8 mouse cellular contexts compared by ENCODE assay signal in the genomic region with DNA sequence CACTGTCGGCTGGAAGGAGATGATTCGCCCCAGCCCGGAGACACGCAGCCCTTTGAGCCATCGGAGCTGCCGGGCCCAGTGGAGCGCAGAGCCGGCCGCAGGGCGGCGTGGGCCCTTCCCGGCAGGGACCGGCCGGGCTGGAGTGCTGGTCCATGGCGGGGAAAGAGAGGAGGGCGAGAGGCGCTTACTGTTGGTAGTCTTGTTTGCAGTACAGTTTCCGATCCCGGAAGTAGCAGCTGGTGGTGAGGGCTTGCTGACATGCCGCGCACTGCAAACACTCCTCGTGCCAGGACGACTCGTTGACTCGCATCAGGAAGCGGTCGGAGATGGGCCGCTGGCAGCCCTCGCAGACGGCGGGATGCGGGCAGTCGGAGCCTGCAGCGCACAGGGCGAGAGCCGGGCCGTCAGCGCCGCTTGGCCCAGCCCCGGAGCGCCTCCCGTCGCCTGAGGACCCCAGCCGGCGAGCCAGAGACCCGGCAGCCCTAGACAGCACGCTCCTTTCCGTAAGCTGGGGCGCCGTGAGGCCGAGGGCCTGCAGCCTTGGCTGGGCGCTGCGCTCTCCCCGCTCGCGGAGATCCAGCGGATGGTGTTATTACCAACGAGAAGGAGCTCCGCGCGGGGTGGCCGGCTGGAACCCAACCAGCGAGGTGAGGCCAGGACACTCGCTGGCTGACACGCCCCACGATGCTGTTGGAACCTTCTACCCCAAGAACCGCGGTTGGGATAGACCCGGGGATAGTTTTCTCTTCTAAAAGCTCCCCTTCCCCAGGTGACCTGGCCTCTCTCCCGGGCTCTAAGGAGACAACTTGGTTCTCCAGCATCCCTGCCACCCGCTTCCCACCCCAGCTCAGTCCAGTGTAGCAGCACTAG. TPM values are rescaled to one million over a fixed set of nuclear protein-coding genes. Genes with fewer than 3 reads are reported as not detected.
DNase-seq lines count a peak whose midpoint lies in the region; ATAC-seq and TF ChIP-seq lines count a peak whose summit lies in the region.

No protein-coding gene starts in this region.

- no peaks in the 10 kb centered on the region for H3K4me1 ChIP-seq in heart, adult 2 months (ENCODE audit: control insufficient read depth, insufficient read depth, low read length)
- H3K4me1 ChIP-seq in forebrain, embryonic 10.5 days, result peaks cover 67% of the 10 kb centered on the region
- H3K4me1 ChIP-seq in intestine, embryonic 16.5 days (ENCODE audit: control insufficient read depth, insufficient read depth, low read length), result peaks cover 25% of the 10 kb centered on the region

- WGBS in heart, adult 2 months, result 1% methylated on average over 70 of the region's 71 CpGs
- under 1% methylated on average over 71 of the region's 71 CpGs for WGBS in forebrain, embryonic 10.5 days
- under 1% methylated on average over 71 of the region's 71 CpGs for WGBS in intestine, embryonic 16.5 days

- no peak for TF ChIP-seq POLR2A in heart, adult 2 months (IDR thresholded peaks at IDR 0.05; ENCODE audit: insufficient read depth, low read depth, low read length)

- H3K4me2 ChIP-seq in intestine, embryonic 16.5 days (ENCODE audit: low read depth, low read length), result peak overlapping the region; percentile 42

- peak; percentile 29; the same call in 1 of the 2 replicates for ATAC-seq in intestine, embryonic 16.5 days

- no peak overlapping the region for H3K9ac ChIP-seq in heart, adult 2 months (ENCODE audit: low read depth, low read length)
- no peak overlapping the region for H3K9ac ChIP-seq in intestine, embryonic 16.5 days (ENCODE audit: low read depth, low read length)

- TF ChIP-seq CTCF in heart, adult 2 months (IDR thresholded peaks at IDR 0.05), result no peak

- no peak for DNase-seq in heart, adult 2 months
- DNase-seq in heart, postnatal 25 days (ENCODE audit: low spot score), result no peak
- DNase-seq in forebrain, embryonic 10.5 days (ENCODE audit: extremely low spot score, low spot score), result peak; percentile 68
- peak; percentile 48 for DNase-seq in mesoderm, embryonic 11.5 days (ENCODE audit: low read depth, low spot score)
- DNase-seq in thymus, postnatal 25 days, result peak; percentile 67
- DNase-seq in right cerebral cortex, postnatal 10 days (ENCODE audit: low spot score in 2 of 2), result no peak
- no peak for DNase-seq in adrenal gland, postnatal 4 days (ENCODE audit: low spot score in 2 of 2)

- peak overlapping the region; percentile 31; the same call in 1 of the 2 replicates for H3K4me3 ChIP-seq in heart, adult 2 months
- H3K4me3 ChIP-seq in forebrain, embryonic 10.5 days, result peak overlapping the region; percentile 55
- peak overlapping the region; percentile 29 for H3K4me3 ChIP-seq in intestine, embryonic 16.5 days (ENCODE audit: low read length)

- no peaks in the 10 kb centered on the region for H3K79me2 ChIP-seq in heart, adult 2 months (replicated peaks; ENCODE audit: control insufficient read depth, insufficient read depth, low read length)

- no peaks in the 10 kb centered on the region for H3K9me3 ChIP-seq in forebrain, embryonic 10.5 days
- no peaks in the 10 kb centered on the region for H3K9me3 ChIP-seq in intestine, embryonic 16.5 days (ENCODE audit: control insufficient read depth, low read length)

- no peak for TF ChIP-seq EP300 in heart, adult 2 months (IDR thresholded peaks at IDR 0.05; ENCODE audit: insufficient read depth, low read depth, low read length)

- intact Hi-C loops in heart, adult 2 months (cut with DNase I), result no loop called here
- intact Hi-C loops in heart, postnatal 25 days (cut with DNase I), result loop anchor here (5.0 kb wide), 1 partner anchor 72 kb away; no protein-coding TSS in a partner anchor

- H3K27ac ChIP-seq in heart, adult 2 months, result no peak overlapping the region
- peak overlapping the region; percentile 67; the same call in 1 of the 2 replicates for H3K27ac ChIP-seq in forebrain, embryonic 10.5 days
- no peak overlapping the region for H3K27ac ChIP-seq in intestine, embryonic 16.5 days (ENCODE audit: low read length)

- H3K27me3 ChIP-seq in heart, adult 2 months (ENCODE audit: control insufficient read depth, insufficient read depth, low read length), result peaks cover 58% of the 10 kb centered on the region
- H3K27me3 ChIP-seq in forebrain, embryonic 10.5 days (ENCODE audit: poor library complexity, severe bottlenecking), result peaks cover 100% of the 10 kb centered on the region
- H3K27me3 ChIP-seq in intestine, embryonic 16.5 days (replicated peaks; ENCODE audit: control insufficient read depth, insufficient read depth, low read length), result peaks cover 88% of the 10 kb centered on the region

- H3K36me3 ChIP-seq in heart, adult 2 months (ENCODE audit: control insufficient read depth, insufficient read depth, low read length), result no peaks in the 10 kb centered on the region
- H3K36me3 ChIP-seq in forebrain, embryonic 10.5 days (replicated peaks), result no peaks in the 10 kb centered on the region
- H3K36me3 ChIP-seq in intestine, embryonic 16.5 days (ENCODE audit: control insufficient read depth, insufficient read depth, low read length), result no peaks in the 10 kb centered on the region

RNA-seq across cellular contexts. Expression of a gene that starts 0.8 kb away (rescaled TPM):
- under 1 TPM in 1 of 2 experiments, not detected in 1; 0.18 TPM for total RNA-seq in heart, adult 2 months (2021)
- 0.06 and 0.08 TPM in 2 replicates for polyA plus RNA-seq in heart, adult 2 months (2012; rRNA removed)
- under 1 TPM; 0.17 to 0.21 TPM for total RNA-seq in heart, postnatal 25 days (2021)
- 1.3 and 1.5 TPM in 2 replicates for polyA plus RNA-seq in forebrain, embryonic 10.5 days (2016; fragmentation: Nextera tagmentation; extraction: Ambion mirVana)
- 0.04 TPM in 1 of 2 replicates, not detected in the other for polyA plus RNA-seq in intestine, embryonic 16.5 days (2015; fragmentation: Nextera tagmentation; extraction: Ambion mirVana)
- total RNA-seq in adrenal gland, postnatal 4 days (2021), result 1 to 10 TPM in 1 of 2 experiments, not detected in 1; 1.5 TPM

Comparison
In these comparisons a context has a peak if more than half of its experiments do, and no peak if none do; other contexts are left out.
1. DNase-seq: peak in forebrain, embryonic 10.5 days (single experiment), mesoderm, embryonic 11.5 days (single experiment) and thymus, postnatal 25 days (single experiment); none in heart, adult 2 months (0 of 2), heart, postnatal 25 days (single experiment), right cerebral cortex, postnatal 10 days (0 of 2) and adrenal gland, postnatal 4 days (0 of 2).
2. Peak in every context shown above with its lines, with median percentiles within 50 percentile points of each other: H3K4me3 ChIP-seq.